Mouse (Mus musculus): ENCODE results near the gene Cdk2ap2. TPM values are rescaled to one million over a fixed set of nuclear protein-coding genes. Genes with fewer than 3 reads are reported as not detected.

The Cdk2ap2 gene
- polyA plus RNA-seq, 1 experiment: 143 TPM

- Histone ChIP-seq H3K4me1 (ENCODE audit: control insufficient read depth, insufficient read depth, low read length) (peaks cover 24% of the 10 kb centered on the region), H3K27ac (ENCODE audit: control insufficient read depth, insufficient read depth, low read depth, low read length, poor library complexity) (peak overlapping the region; percentile 94), H3K4me3 (replicated peaks; ENCODE audit: control insufficient read depth, low read depth, low read length) (no peak overlapping the region)
- TF ChIP-seq CTCF (IDR thresholded peaks at IDR 0.05; ENCODE audit: control insufficient read depth, insufficient read depth, low read length): no peak
- no peak for TF ChIP-seq POLR2A (IDR thresholded peaks at IDR 0.05; ENCODE audit: borderline replicate concordance, control insufficient read depth, low read depth, low read length)
- 74% methylated on average over 26 of the region's 26 CpGs for WGBS
Observed at GRCm38 (mm10) chr19:4112063-4112960, 15.3 kb downstream of the Cdk2ap2 start.

- TF ChIP-seq CTCF (IDR thresholded peaks at IDR 0.05; ENCODE audit: control insufficient read depth, insufficient read depth, low read length) (no peak), POLR2A (IDR thresholded peaks at IDR 0.05; ENCODE audit: borderline replicate concordance, control insufficient read depth, low read depth, low read length) (peak; percentile 57; the same call in 1 of the 2 replicates)
- Histone ChIP-seq H3K4me3 (replicated peaks; ENCODE audit: control insufficient read depth, low read depth, low read length) (no peak overlapping the region), H3K27ac (ENCODE audit: control insufficient read depth, insufficient read depth, low read depth, low read length, poor library complexity) (peak overlapping the region; percentile 94), H3K4me1 (ENCODE audit: control insufficient read depth, insufficient read depth, low read length) (peaks cover 24% of the 10 kb centered on the region)
- WGBS: 2% methylated on average over 13 of the region's 13 CpGs
Observed at GRCm38 (mm10) chr19:4113186-4113805, 16.3 kb downstream of the Cdk2ap2 start.

GRCm38 (mm10) chr19:4113806-4114230 lies 16.8 kb downstream of the Cdk2ap2 start:
- Histone ChIP-seq H3K27ac (ENCODE audit: control insufficient read depth, insufficient read depth, low read depth, low read length, poor library complexity) (peak overlapping the region; percentile 94), H3K4me1 (ENCODE audit: control insufficient read depth, insufficient read depth, low read length) (peaks cover 24% of the 10 kb centered on the region), H3K4me3 (replicated peaks; ENCODE audit: control insufficient read depth, low read depth, low read length) (no peak overlapping the region)
- WGBS: 2% methylated on average over 5 of the region's 5 CpGs
- TF ChIP-seq POLR2A (IDR thresholded peaks at IDR 0.05; ENCODE audit: borderline replicate concordance, control insufficient read depth, low read depth, low read length): no peak

GRCm38 (mm10) chr19:4114551-4114950 lies 17.6 kb downstream of the Cdk2ap2 start:
- H3K4me3 ChIP-seq (replicated peaks; ENCODE audit: control insufficient read depth, low read depth, low read length): no peak overlapping the region
- TF ChIP-seq POLR2A (IDR thresholded peaks at IDR 0.05; ENCODE audit: borderline replicate concordance, control insufficient read depth, low read depth, low read length) (no peak), CTCF (IDR thresholded peaks at IDR 0.05; ENCODE audit: control insufficient read depth, insufficient read depth, low read length) (no peak)
- peak overlapping the region; percentile 94 for H3K27ac ChIP-seq (ENCODE audit: control insufficient read depth, insufficient read depth, low read depth, low read length, poor library complexity)
- H3K4me1 ChIP-seq (ENCODE audit: control insufficient read depth, insufficient read depth, low read length): peaks cover 26% of the 10 kb centered on the region
- WGBS: 71% methylated on average over 10 of the region's 10 CpGs

GRCm38 (mm10) chr19:4115144-4115543 lies 18.2 kb downstream of the Cdk2ap2 start:
- TF ChIP-seq POLR2A (IDR thresholded peaks at IDR 0.05; ENCODE audit: borderline replicate concordance, control insufficient read depth, low read depth, low read length) (no peak), CTCF (IDR thresholded peaks at IDR 0.05; ENCODE audit: control insufficient read depth, insufficient read depth, low read length) (no peak)
- Histone ChIP-seq H3K4me1 (ENCODE audit: control insufficient read depth, insufficient read depth, low read length) (peaks cover 26% of the 10 kb centered on the region), H3K27ac (ENCODE audit: control insufficient read depth, insufficient read depth, low read depth, low read length, poor library complexity) (no peak overlapping the region), H3K4me3 (replicated peaks; ENCODE audit: control insufficient read depth, low read depth, low read length) (no peak overlapping the region)
- WGBS: 96% methylated on average over 10 of the region's 10 CpGs

- H3K4me1 ChIP-seq (ENCODE audit: control insufficient read depth, insufficient read depth, low read length): peaks cover 28% of the 10 kb centered on the region
- 90% methylated on average over 11 of the region's 11 CpGs for WGBS
- no peak overlapping the region for H3K4me3 ChIP-seq (replicated peaks; ENCODE audit: control insufficient read depth, low read depth, low read length)
- TF ChIP-seq POLR2A (IDR thresholded peaks at IDR 0.05; ENCODE audit: borderline replicate concordance, control insufficient read depth, low read depth, low read length): no peak
- no peak for TF ChIP-seq CTCF (IDR thresholded peaks at IDR 0.05; ENCODE audit: control insufficient read depth, insufficient read depth, low read length)
- no peak overlapping the region for H3K27ac ChIP-seq (ENCODE audit: control insufficient read depth, insufficient read depth, low read depth, low read length, poor library complexity)
Observed at GRCm38 (mm10) chr19:4115816-4116215, 18.8 kb downstream of the Cdk2ap2 start.

- Histone ChIP-seq H3K4me3 (replicated peaks; ENCODE audit: control insufficient read depth, low read depth, low read length) (no peak overlapping the region), H3K27ac (ENCODE audit: control insufficient read depth, insufficient read depth, low read depth, low read length, poor library complexity) (no peak overlapping the region), H3K4me1 (ENCODE audit: control insufficient read depth, insufficient read depth, low read length) (peaks cover 24% of the 10 kb centered on the region)
- 86% methylated on average over 7 of the region's 7 CpGs for WGBS
- TF ChIP-seq CTCF (IDR thresholded peaks at IDR 0.05; ENCODE audit: control insufficient read depth, insufficient read depth, low read length) (no peak), POLR2A (IDR thresholded peaks at IDR 0.05; ENCODE audit: borderline replicate concordance, control insufficient read depth, low read depth, low read length) (no peak)
Observed at GRCm38 (mm10) chr19:4117006-4117405, 20.0 kb downstream of the Cdk2ap2 start.

- TF ChIP-seq CTCF (IDR thresholded peaks at IDR 0.05; ENCODE audit: control insufficient read depth, insufficient read depth, low read length) (no peak), POLR2A (IDR thresholded peaks at IDR 0.05; ENCODE audit: borderline replicate concordance, control insufficient read depth, low read depth, low read length) (no peak)
- H3K27ac ChIP-seq (ENCODE audit: control insufficient read depth, insufficient read depth, low read depth, low read length, poor library complexity): no peak overlapping the region
- H3K4me3 ChIP-seq (replicated peaks; ENCODE audit: control insufficient read depth, low read depth, low read length): no peak overlapping the region
- H3K4me1 ChIP-seq (ENCODE audit: control insufficient read depth, insufficient read depth, low read length): peaks cover 12% of the 10 kb centered on the region
- WGBS: 82% methylated on average over 2 of the region's 2 CpGs
Observed at GRCm38 (mm10) chr19:4118350-4118749, 21.4 kb downstream of the Cdk2ap2 start.

All from bone marrow, adult 2 months (tissue).